Mouse (Mus musculus) heart, postnatal 25 days (tissue): ENCODE data around the gene Cs. TPM values are rescaled to one million over a fixed set of nuclear protein-coding genes. Genes with fewer than 3 reads are reported as not detected.
"Not testable (repeated sequence)": the region's sequence is repeated elsewhere in the genome, so short reads cannot be mapped to it uniquely, and the experiment has no call there.

ENCODE experiments used
- DNase-seq: peaks from one replicate; pipeline ENCODE4 v3.0.0; 2022; ENCODE audit warnings: low spot score
- intact Hi-C: fragments of 180-260 bp; cut with DNase I; formaldehyde crosslinking; loops from one replicate; pipeline ENCODE4 v1.15.1; 2025
- total RNA-seq, 2 experiments: library from RNA; stranded (reverse); gene quantifications; 2 replicates each; pipeline ENCODE4 v1.2.3; 2021

Gene Cs
- 1,000 to 10,000 TPM; 1,194 to 1,233 TPM for total RNA-seq

- DNase-seq = peak; percentile 94
- intact Hi-C loops = loop anchor here (5.0 kb wide), 1 partner anchor 120 kb away; the partner anchor contains the start of gene Smarcc2
Observed at GRCm38 (mm10) chr10:128337306-128338181, at the start of gene Cs. Gene Cs, plus strand, starts transcription at chr10:128337734.

- intact Hi-C loops = not testable (repeated sequence)
- DNase-seq = peak; percentile 39
Observed at GRCm38 (mm10) chr10:128290594-128290993, 46.9 kb upstream of the Cs start.

DNA sequence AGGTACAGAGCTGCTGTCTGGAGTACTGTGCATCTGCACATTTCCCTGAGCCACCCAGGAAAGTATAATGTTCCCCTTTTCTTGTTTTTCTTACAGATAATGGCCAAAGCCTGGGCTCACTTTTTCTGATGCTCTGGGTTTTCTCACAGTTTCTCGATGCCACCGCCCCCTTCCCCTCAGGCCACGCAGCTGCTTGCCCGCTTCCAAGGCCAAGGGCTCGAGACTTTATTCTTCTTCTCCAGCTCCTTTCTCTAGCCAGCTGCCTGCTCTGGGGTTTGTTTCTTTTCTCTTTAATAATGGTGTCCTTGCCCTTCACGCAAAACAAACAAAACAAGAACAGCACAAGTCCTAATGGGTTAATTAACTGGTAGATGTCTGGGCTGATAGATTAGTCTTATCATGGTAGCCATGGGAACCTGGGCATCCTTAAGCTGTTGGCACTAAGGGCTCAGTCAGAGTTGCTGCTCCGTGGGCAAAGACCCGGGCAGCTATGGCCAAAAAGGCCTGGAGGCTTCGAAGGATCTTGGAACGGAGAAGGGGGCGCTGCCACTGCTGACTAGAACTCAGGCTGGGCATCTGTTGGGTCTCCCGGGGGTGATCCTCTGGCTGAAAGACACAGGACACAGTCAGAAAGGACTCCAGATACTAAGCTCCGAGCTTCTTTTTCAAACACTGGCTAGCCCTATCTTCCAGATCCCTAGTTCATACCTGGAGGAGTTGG lies 41.0 kb upstream of the Cs start:
- intact Hi-C loops = no loop called here
- DNase-seq = no peak

GRCm38 (mm10) chr10:128297221-128297620 lies 40.3 kb upstream of the Cs start:
- intact Hi-C loops = no loop called here
- DNase-seq = no peak

DNA sequence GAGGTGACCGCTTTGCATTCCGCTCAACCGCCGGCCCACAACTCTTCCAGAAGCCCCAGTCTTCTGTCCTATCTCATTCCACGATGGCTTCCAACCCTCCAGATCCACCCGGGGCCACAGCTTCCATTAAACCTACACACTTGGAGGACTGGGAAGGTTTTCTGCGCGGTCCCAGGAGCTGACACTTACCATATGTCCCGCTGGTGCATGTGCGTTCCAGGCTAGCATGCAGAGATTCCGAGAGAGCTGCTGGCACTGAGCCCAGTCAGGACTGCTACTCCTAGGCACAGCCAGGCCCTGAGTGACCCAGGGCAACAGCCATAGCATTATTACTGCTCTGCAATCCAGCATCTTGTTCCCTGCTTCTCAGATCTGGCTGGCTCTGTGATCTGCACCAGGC lies 39.9 kb upstream of the Cs start:
- no peak for DNase-seq
- intact Hi-C loops = no loop called here

DNA sequence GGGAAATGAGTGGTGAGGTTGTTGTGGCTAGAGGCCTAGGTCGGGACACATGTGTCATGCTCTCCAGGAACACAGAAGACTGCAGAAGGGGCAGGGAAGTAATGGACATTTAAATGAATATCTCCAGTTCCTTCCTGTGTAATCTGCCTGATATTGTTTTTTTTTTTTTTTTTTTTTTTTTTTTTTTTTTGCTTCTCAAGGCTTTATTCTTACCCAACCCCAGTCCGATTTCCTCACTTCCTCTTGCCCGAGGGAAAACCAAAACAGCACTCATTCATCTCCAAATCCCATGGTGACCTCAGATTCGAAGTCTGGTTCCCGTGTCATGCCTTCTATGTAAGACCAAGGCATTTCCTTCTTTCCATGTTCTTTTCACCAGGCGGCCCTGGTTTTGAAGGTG lies 39.3 kb upstream of the Cs start:
- DNase-seq = no peak
- intact Hi-C loops = no loop called here

DNA sequence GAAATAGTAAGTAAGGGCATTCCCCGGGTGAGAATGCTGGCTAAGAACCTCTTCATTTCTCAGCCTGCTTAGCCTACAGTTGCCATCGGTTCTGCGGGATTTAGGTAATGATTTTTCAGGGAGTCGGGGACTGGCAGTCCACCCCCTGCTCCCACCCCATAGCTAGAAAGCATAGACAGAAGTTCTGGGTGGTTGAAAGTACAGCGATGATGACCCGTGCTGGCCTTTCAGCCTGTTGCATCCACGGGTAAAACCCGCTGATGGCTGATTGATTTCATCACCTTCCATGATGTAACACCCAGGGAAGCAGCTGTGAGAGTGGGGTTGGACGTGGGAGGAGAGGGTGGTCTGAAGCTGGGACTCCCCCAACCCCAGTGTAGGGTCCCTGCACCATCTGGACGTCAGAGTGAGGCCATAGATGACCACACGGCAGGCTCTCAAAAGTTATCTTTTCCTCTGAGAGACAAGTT lies 38.8 kb upstream of the Cs start, which contains the start of gene Il23a:
Gene Il23a, minus strand, starts transcription at position 51 of the 470 bp plus-strand sequence.
- no peak for DNase-seq
- intact Hi-C loops = no loop called here

- no peak for DNase-seq
- intact Hi-C loops = no loop called here
Observed at GRCm38 (mm10) chr10:128302357-128302756, 35.2 kb upstream of the Cs start.

DNA sequence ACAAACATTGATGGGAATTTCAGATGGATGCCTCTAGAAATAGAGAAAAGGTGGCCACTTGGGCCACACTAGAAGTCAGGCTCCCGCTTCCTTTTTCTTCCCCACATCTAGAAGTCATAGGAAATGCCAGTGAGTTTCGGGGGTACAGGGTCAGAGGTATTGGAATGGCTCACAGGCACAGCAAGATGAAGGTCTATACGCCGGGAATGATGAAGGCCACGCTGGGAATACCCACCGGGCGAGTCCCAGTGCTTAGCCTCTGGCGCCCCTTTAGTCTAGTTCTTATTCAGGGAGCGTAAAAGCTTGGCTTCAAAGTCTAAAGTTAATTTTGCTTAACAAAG lies 34.8 kb upstream of the Cs start:
- DNase-seq = no peak
- intact Hi-C loops = no loop called here

DNA sequence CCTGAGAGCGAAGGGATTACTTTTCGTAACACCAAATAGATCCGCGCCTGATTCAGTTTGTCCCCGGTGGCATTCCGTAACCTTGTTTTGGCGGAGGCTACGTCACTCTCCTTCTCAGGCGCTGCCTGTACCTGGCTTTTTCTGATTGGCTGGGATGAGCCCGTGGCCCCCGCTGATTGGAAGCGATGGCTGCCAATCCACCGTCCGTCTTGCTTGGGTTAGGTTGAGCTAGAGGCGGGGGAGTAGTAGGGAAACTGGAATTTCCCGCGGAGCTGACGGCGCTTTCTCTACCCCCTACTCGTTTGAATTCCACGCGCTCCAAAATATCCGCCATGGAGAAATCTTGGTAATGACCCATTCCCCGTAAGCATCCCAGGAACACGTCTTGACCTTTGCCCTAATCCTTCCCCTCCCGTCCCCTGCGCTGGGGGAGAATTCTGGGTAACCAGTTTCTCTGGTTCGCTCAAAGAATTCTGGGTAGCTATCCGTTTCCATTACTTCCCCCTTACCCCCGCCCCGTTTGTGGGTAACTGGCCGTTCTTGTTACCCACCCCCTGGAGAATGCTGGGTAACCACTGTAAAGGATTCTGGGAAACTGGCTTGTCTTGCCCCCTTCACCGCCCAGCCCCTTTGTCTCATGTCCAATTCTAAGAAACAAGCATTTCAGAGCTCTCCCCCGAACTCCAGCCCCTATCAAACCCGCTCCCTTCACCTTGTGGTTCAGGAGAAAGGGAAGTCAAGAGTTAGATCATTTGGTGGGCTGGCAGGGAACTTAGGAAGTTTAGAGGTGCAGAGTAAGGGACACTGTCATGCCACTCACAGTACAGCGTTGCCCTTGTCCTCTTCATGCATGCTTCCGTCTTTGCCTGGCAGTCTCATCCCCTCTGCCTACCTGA lies 34.2 kb upstream of the Cs start, which contains the start of gene Pan2:
Gene Pan2, plus strand, starts transcription at position 210 of the 896 bp plus-strand sequence.
- peak; percentile 100 for DNase-seq
- intact Hi-C loops = no loop called here

- no peak for DNase-seq
- intact Hi-C loops = no loop called here
Observed at GRCm38 (mm10) chr10:128309654-128310053, 27.9 kb upstream of the Cs start.

GRCm38 (mm10) chr10:128310177-128310576 lies 27.4 kb upstream of the Cs start:
- intact Hi-C loops = no loop called here
- no peak for DNase-seq

GRCm38 (mm10) chr10:128310902-128311301 lies 26.6 kb upstream of the Cs start:
- intact Hi-C loops = no loop called here

DNA sequence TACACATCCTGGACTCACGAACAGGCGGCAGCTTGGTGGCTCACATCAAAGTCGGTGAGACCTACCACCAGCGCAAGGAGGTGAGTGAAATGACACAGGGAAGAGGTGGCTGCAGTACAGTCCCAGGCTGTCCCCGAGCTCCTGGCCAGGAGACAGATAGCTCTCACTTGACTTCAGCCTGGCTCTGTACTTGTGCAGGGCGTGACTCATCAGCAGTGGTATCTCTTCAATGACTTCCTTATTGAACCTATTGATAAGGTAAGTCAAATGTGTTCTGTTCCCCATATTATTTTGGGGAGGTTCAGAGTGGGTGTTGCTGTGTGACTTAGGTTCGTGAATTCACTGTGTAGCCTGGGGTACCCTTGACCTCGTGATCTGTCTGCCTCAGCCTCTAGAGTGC lies 22.0 kb upstream of the Cs start:
- DNase-seq = no peak

More at GRCm38 (mm10) chr10:128310902-128311301, 26.6 kb upstream of the Cs start:
- DNase-seq = no peak

GRCm38 (mm10) chr10:128321641-128322040 lies 15.9 kb upstream of the Cs start:
- no peak for DNase-seq
- intact Hi-C loops = no loop called here

More for the DNA sequence above, 22.0 kb upstream of the Cs start:
- intact Hi-C loops = no loop called here

DNA sequence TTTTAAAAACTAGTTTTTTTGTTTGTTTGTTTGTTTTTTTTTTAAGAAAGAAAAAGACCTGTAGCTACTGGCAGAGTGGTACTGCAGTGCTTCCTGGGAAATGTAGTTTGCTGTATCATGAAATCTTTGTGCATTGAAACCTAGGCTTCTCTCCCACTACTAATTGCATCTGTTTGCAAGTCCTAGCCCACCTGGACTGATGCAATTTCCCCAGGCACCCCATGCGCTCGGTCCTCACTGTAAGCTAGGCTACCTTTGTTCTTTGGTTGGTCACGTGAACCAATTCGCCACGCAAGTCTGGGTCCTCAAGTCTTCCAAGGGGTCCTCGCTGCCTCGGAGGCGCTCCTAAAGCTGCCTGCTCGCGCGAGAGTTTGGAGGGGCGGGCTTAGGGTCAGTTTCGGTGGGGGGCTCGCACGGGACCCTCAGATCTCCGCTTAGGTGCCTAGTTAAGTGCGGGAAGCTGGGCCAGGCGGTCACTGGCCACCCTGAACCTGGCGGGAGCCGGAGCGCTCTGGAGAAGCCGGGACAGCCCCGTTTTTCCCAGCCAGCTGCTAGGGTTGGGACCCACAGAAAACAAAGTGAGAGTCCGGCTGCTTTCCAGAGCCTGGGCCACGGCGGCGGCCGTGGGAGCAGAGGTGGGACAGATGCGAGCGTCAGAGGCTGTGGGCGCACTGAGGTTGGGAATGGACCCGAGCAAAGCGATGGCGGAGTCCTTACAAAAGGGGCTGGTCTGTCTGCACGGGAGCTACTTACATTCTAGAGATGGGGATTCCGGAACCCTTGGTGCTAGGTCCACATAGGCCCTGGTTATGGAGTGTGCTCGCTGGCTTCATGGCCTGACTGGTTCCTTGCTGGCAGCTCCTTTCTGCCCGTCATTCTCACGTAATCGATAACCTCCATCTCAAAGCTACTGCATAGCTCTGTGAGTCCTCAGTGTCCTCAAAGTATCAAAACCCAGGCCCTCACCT lies 15.1 kb upstream of the Cs start, which contains the start of gene Cnpy2:
Gene Cnpy2, plus strand, starts transcription at position 319 of the 968 bp plus-strand sequence.
- peak; percentile 74 for DNase-seq
- intact Hi-C loops = no loop called here

- intact Hi-C loops = no loop called here
- DNase-seq = no peak
Observed at GRCm38 (mm10) chr10:128323516-128323915, 14.0 kb upstream of the Cs start.

DNA sequence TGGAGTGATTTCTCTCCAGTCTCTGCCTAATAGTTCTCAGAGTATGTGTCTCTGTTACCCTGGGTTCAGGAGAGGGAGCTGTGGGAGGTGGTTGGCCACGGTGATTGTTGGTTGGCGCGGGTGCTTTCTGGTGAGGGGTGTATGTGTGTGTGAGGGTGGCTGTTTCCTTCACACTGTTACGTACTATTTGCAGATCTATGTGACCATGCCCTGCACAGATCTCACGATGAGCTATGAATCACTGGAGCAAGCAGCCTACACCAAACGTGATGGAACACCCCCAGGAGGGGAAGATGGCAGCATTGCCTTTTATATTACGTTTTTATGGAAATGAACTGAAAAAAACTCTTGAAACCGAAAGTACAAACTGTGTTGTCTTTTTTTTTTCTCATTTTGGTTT lies 10.7 kb upstream of the Cs start:
- no peak for DNase-seq
- intact Hi-C loops = no loop called here

- intact Hi-C loops = no loop called here
- no peak for DNase-seq
Observed at GRCm38 (mm10) chr10:128327610-128328009, 9.9 kb upstream of the Cs start.
